Mouse (Mus musculus) bone marrow macrophage, adult 2 months (primary cell): Measurements from ENCODE around the gene Nup54.

Experiments used
- CTCF ChIP-seq: IDR thresholded peaks from 2 replicates; pipeline ENCODE4 v1.5.1; 2012; ENCODE audit warnings: low read depth, mild to moderate bottlenecking, low read length, moderate library complexity
- POLR2A ChIP-seq: IDR thresholded peaks from 2 replicates; pipeline ENCODE4 v1.6.1; 2012; ENCODE audit warnings: mild to moderate bottlenecking, low read depth, low read length, borderline replicate concordance

DNA sequence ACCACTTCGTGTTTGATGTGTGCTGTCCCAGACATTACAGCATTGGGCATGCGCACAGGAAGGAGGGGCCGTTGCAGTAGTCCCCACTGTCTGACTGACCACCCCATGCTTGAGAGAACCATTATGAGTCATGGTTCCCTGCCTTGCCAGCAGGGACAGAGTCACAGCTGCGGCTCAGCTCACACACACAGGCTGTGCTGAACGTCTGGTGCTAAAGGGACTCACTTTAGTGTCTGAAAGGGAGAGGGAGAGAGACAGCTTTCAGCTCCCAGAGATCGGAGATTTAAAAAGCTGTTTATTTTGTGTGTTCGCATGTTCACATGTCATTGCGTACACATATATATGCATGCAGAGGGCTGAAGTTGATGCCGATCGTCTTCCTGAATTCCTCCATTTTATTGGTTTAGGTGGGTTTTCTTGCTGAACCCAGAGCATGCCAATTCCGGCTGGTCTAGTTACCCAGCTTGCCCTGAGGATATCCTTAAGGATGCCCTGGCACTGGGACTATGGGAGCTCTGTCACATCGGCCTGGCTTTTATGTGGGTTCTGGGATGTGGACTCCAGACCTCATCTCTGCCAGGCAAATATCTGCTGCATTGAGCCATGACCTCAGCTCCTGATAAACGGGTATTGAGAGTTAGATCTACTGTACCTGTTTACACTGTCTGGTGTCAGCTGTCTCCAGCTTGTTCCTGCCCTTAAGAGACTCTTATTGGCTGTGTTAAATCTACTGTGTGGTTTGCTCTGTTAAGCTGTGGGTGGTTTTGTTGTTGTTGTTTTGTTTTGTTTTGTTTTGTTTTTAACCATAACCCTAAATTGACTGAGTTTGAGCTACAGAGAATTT lies 65.6 kb downstream of the Nup54 start:
- TF ChIP-seq CTCF (no peak), POLR2A (no peak)
